Mouse (Mus musculus) intestine, embryonic 16.5 days (tissue): Measurements from ENCODE around the gene Tmod3. TPM values are rescaled to one million over a fixed set of nuclear protein-coding genes. Genes with fewer than 3 reads are reported as not detected.
"Not testable (repeated sequence)": the region's sequence is repeated elsewhere in the genome, so short reads cannot be mapped to it uniquely, and the experiment has no call there.

ENCODE experiments used
- ATAC-seq: fragments of 200-750 bp; cut with Nextera tagmentation; 2 replicates; pipeline ENCODE4 v1.8.0; 2017; ENCODE audit warnings: moderate TSS enrichment, moderate library complexity
- H3K27ac ChIP-seq: fragments of 300-500 bp; sonication (generic); 2 replicates; pipeline ENCODE4 v1.5.1; 2014; ENCODE audit warnings: mild to moderate bottlenecking, low read length
- H3K27me3 ChIP-seq: fragments of 300-500 bp; sonication (generic); replicated peaks from 2 replicates; pipeline ENCODE4 v1.6.1; 2014; ENCODE audit warnings: low read length, control low read depth, mixed read lengths; ENCODE audit not compliant: control insufficient read depth, insufficient read depth
- H3K36me3 ChIP-seq: fragments of 300-500 bp; sonication (generic); 2 replicates; pipeline ENCODE4 v1.6.1; 2014; ENCODE audit warnings: low read length, control low read depth; ENCODE audit not compliant: control insufficient read depth, insufficient read depth
- H3K4me1 ChIP-seq: fragments of 300-500 bp; sonication (generic); 2 replicates; pipeline ENCODE4 v1.6.1; 2014; ENCODE audit warnings: low read length, control low read depth, mixed read lengths; ENCODE audit not compliant: control insufficient read depth, insufficient read depth
- H3K4me2 ChIP-seq: fragments of 300-500 bp; sonication (generic); 2 replicates; pipeline ENCODE4 v1.6.1; 2014; ENCODE audit warnings: low read depth, low read length, control low read depth
- H3K4me3 ChIP-seq: fragments of 300-500 bp; sonication (generic); 2 replicates; pipeline ENCODE4 v1.5.1; 2014; ENCODE audit warnings: mild to moderate bottlenecking, low read length
- H3K9ac ChIP-seq: fragments of 300-500 bp; sonication (generic); 2 replicates; pipeline ENCODE4 v1.6.1; 2014; ENCODE audit warnings: low read depth, low read length
- H3K9me3 ChIP-seq: fragments of 300-500 bp; sonication (generic); 2 replicates; pipeline ENCODE4 v1.6.1; 2016; ENCODE audit warnings: low read length, control low read depth; ENCODE audit not compliant: control insufficient read depth
- WGBS: fragments of 180-500 bp; shearing (Covaris S2); extraction: QIAGEN DNeasy Blood & Tissue Kit; methylation state at CpG from one replicate; pipeline ENCODE4 v1.1.7; 2014; 5-methylcytosine and 5-hydroxymethylcytosine counted together
- polyA plus RNA-seq: library from polyadenylated mRNA; unstranded; fragments of >200 nt; fragmentation: Nextera tagmentation; extraction: Ambion mirVana; gene quantifications from 2 replicates; pipeline ENCODE4 v1.2.1, GENCODE M21; 2015

The Tmod3 gene
- polyA plus RNA-seq, 1 experiment from 2014 or later, result 104 TPM

GRCm38 (mm10) chr9:75494407-75495005 is 65.0 kb downstream of the Tmod3 start:
- H3K9ac ChIP-seq, result no peak overlapping the region
- no peaks in the 10 kb centered on the region for H3K4me1 ChIP-seq
- WGBS, result 80% methylated on average over 9 of the region's 9 CpGs
- no peak overlapping the region for H3K4me3 ChIP-seq
- H3K4me2 ChIP-seq, result no peak overlapping the region
- no peaks in the 10 kb centered on the region for H3K27me3 ChIP-seq
- ATAC-seq, result peak; percentile 44; the same call in 1 of the 2 replicates
- H3K9me3 ChIP-seq, result no peaks in the 10 kb centered on the region; the same call in 1 of the 2 replicates
- H3K27ac ChIP-seq, result no peak overlapping the region
- peaks cover 12% of the 10 kb centered on the region for H3K36me3 ChIP-seq

DNA sequence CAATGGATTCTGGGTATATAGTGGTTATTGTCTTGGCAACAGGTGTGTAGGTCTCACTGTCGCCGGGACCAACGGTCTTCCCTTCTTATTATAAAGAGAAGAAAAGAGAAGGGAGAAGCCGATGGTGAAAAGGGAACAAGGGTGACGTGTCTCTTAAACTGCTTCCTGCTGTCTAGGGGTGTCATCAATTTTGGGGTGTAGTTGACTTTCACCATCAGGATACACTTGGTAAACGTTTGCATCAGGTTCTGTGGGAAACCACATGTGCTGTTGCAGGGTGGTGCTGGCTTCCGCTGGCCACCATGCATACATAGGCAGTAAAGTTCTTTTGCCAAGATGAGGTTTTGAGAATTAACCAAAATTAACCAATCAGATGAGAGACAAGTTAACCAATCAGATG is 71.2 kb downstream of the Tmod3 start:
- not testable (repeated sequence) for H3K9ac ChIP-seq, H3K27ac ChIP-seq, H3K4me2 ChIP-seq, H3K9me3 ChIP-seq, H3K36me3 ChIP-seq, H3K4me3 ChIP-seq, ATAC-seq, H3K27me3 ChIP-seq, H3K4me1 ChIP-seq
- 94% methylated on average over 7 of the region's 7 CpGs for WGBS

DNA sequence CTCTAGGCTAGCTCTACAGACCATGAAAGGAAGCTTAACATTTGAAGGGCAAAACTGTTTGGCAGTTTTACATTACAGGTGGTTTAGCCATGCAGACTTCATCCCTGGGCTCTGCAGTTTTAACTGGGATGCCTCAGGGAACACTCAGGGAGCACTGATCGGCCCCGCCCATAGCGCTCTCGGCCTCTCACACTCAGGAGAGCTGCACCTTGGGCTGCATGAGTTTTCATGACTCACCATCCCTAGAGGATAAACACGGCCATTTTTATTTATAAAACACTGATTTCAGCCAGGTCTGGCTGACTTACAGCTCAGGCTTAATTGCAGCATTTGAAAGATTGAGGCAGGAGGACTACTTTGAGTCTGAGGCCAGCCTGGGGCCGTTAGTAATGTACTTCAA is 74.2 kb downstream of the Tmod3 start:
- Histone ChIP-seq H3K4me3 (no peak overlapping the region), H3K27me3 (no peaks in the 10 kb centered on the region), H3K4me1 (no peaks in the 10 kb centered on the region), H3K36me3 (no peaks in the 10 kb centered on the region), H3K4me2 (no peak overlapping the region), H3K9me3 (no peaks in the 10 kb centered on the region), H3K9ac (no peak overlapping the region), H3K27ac (no peak overlapping the region)
- no peak for ATAC-seq
- WGBS, result 77% methylated on average over 6 of the region's 6 CpGs

DNA sequence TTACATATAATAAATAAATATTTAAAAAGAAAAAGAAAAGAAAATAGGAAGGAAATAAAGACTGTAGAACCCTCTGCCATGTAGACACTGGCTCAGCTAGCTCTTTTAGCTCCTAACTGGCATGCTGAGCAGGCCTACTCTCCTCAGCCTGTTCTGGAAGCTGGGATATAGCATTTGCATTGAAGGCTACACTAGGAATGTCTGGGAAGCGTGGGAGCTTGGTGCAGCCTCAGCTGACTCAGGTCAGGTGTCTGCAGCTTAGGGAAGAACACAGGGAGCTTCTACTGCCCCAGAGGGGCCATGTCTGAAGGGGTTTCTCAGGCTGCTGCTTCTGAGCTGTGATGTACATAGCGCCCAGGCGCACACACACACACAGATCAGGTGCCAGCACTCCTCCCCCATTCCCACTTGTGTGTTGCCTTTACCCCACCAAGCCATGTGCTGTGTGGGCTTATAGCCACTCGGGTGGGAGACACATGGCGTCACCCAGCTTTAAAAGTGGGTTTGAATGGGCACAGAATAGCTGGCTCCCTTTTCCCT is 78.9 kb downstream of the Tmod3 start:
- whole genome bisulfite sequencing, result 93% methylated on average over 5 of the region's 5 CpGs
- no peak overlapping the region for H3K9ac ChIP-seq
- ATAC-seq, result no peak
- H3K4me2 ChIP-seq, result no peak overlapping the region
- H3K9me3 ChIP-seq, result no peaks in the 10 kb centered on the region
- no peak overlapping the region for H3K27ac ChIP-seq
- H3K4me3 ChIP-seq, result no peak overlapping the region
- H3K27me3 ChIP-seq, result no peaks in the 10 kb centered on the region
- H3K36me3 ChIP-seq, result no peaks in the 10 kb centered on the region
- no peaks in the 10 kb centered on the region for H3K4me1 ChIP-seq

DNA sequence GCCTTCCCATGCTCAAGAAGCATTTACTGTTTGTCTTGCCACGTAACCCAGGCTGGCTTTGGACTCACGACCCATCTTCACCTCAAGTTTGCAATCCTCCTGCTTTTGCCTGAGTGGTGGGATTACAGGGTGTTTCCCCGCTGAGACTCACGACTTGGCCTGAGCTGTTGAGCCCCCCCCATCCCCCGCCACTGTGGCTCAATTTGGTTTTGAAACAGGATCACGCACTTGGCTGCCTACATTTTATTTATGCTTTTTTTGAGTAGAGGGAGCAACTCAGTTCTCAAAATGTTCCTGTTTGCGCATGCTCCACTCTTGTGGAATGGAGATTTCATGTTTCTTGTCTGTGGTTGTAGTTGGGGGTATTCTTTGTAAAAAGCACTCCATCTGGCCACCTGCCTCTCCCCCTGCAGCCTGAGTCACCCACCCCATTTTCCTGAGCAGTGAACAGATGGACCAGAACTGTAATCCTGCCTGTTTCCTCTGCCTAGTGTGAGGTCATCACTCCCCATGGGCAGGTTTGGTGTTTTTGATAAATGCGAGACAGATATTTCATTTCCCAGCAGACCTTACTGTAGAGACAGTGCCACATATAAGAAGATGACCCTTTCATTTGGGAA is 80.2 kb downstream of the Tmod3 start:
- Histone ChIP-seq H3K4me3 (no peak overlapping the region), H3K27ac (no peak overlapping the region), H3K9ac (no peak overlapping the region), H3K4me2 (no peak overlapping the region), H3K9me3 (no peaks in the 10 kb centered on the region), H3K36me3 (no peaks in the 10 kb centered on the region), H3K27me3 (no peaks in the 10 kb centered on the region), H3K4me1 (no peaks in the 10 kb centered on the region)
- 69% methylated on average over 8 of the region's 8 CpGs for WGBS
- ATAC-seq, result no peak

DNA sequence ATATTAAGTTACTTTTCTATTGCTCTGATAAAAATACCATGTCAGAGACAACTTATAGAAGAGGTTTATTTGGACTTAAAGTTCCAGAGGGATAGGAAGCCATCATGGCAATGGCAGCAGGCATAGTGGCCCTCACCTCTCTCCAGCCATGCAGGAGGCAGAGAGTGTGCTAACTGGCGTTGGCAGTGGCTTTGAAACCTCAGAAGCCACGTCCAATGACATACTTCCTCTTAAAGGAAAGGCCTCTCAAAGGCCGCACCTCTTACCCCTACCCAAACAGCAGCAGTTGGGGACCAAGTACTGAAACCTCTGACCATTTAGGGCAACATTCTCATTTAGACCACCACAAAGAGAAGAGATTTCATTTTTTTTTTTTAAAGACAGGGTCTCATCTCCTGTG is 82.2 kb downstream of the Tmod3 start:
- Histone ChIP-seq H3K4me2 (no peak overlapping the region), H3K4me1 (no peaks in the 10 kb centered on the region), H3K36me3 (no peaks in the 10 kb centered on the region; the same call in 1 of the 2 replicates), H3K27ac (no peak overlapping the region), H3K4me3 (no peak overlapping the region), H3K9ac (no peak overlapping the region), H3K9me3 (no peaks in the 10 kb centered on the region), H3K27me3 (no peaks in the 10 kb centered on the region)
- ATAC-seq, result no peak
- 70% methylated on average over 3 of the region's 3 CpGs for WGBS

GRCm38 (mm10) chr9:75468297-75468696 is 91.2 kb downstream of the Tmod3 start:
- Histone ChIP-seq H3K9ac (no peak overlapping the region), H3K4me2 (no peak overlapping the region)
- 83% methylated on average over 14 of the region's 14 CpGs for WGBS

DNA sequence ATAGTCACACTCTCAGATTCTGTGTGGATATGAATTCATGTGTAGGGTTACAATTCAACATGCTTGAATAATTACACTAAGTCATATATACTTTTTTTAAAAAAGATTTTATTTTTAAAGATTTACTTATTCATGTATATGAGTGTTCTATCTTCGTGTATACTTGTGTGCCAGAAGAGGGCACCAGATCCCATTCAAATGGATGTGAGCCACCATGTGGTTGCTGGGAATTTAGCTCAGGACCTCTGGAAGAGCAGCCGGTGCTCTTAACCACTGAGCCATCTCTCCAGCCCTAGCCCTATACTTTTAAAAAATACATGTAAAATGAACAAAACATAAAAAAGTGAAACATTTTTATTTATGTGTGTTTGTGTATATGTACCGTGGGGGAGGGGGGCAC is 91.9 kb downstream of the Tmod3 start:
- H3K9ac ChIP-seq, result no peak overlapping the region
- no peak overlapping the region for H3K4me2 ChIP-seq
- no peak overlapping the region for H3K4me3 ChIP-seq
- ATAC-seq, result no peak
- H3K4me1 ChIP-seq, result no peaks in the 10 kb centered on the region
- no peak overlapping the region for H3K27ac ChIP-seq
- H3K9me3 ChIP-seq, result no peaks in the 10 kb centered on the region
- WGBS, result 92% methylated on average over 3 of the region's 3 CpGs
- H3K27me3 ChIP-seq, result no peaks in the 10 kb centered on the region
- H3K36me3 ChIP-seq, result peaks cover 13% of the 10 kb centered on the region

More at GRCm38 (mm10) chr9:75468297-75468696, 91.2 kb downstream of the Tmod3 start:
- no peak for ATAC-seq
- no peaks in the 10 kb centered on the region for H3K9me3 ChIP-seq
- peaks cover 9% of the 10 kb centered on the region for H3K36me3 ChIP-seq
- H3K4me3 ChIP-seq, result no peak overlapping the region
- no peaks in the 10 kb centered on the region for H3K4me1 ChIP-seq
- H3K27ac ChIP-seq, result no peak overlapping the region
- H3K27me3 ChIP-seq, result no peaks in the 10 kb centered on the region

- Histone ChIP-seq H3K4me2 (no peak overlapping the region), H3K27me3 (no peaks in the 10 kb centered on the region), H3K9ac (no peak overlapping the region), H3K4me3 (no peak overlapping the region), H3K36me3 (peaks cover 16% of the 10 kb centered on the region), H3K27ac (no peak overlapping the region), H3K9me3 (no peaks in the 10 kb centered on the region), H3K4me1 (no peaks in the 10 kb centered on the region)
- ATAC-seq, result no peak
- 97% methylated on average over 4 of the region's 4 CpGs for WGBS
Measured at GRCm38 (mm10) chr9:75466641-75467040, 92.8 kb downstream of the Tmod3 start.
